Mouse (Mus musculus) MEL (cell line): ENCODE measurements at regions not wholly inside any gene's neighbourhood (a gene's known extent, or its start where the extent isn't known, plus 50 kb on each side); places are given as distances from the start of the nearest gene placed in this dataset.

ENCODE experiments used
- DNase-seq: peaks from one replicate; pipeline ENCODE4 v3.0.0; 2011; ENCODE audit warnings: low read depth, low spot score
- H3K27ac ChIP-seq: 2 replicates; pipeline ENCODE4 v1.5.1; 2012; ENCODE audit warnings: low read depth, mild to moderate bottlenecking, control low read depth, low read length, moderate library complexity; ENCODE audit not compliant: control insufficient read depth
- H3K27me3 ChIP-seq, 2 experiments: fragments of 150-350 bp in 1 of 2; sonication (generic) in 1 of 2; 2 replicates each; pipeline ENCODE4 v1.6.1; 2012; ENCODE audit warnings: low read length in 2 of 2, mild to moderate bottlenecking in 2 of 2, improper control_type of control experiment in 1 of 2, moderate library complexity in 1 of 2; ENCODE audit not compliant: insufficient read depth in 2 of 2, control insufficient read depth in 1 of 2
- H3K36me3 ChIP-seq, 2 experiments: 2 replicates each; pipeline ENCODE4 v1.6.1; 2012 to 2014; ENCODE audit warnings: low read length in 2 of 2, improper control_type of control experiment in 1 of 2, inconsistent platforms in 1 of 2, mild to moderate bottlenecking in 1 of 2; ENCODE audit not compliant: insufficient read depth in 2 of 2, control insufficient read depth in 1 of 2
- H3K4me1 ChIP-seq, 2 experiments: fragments of 150-350 bp in 1 of 2; sonication (generic) in 1 of 2; 2 replicates each; pipeline ENCODE4 v1.6.1; 2012; ENCODE audit warnings: low read length in 2 of 2, improper control_type of control experiment in 1 of 2, mild to moderate bottlenecking in 1 of 2; ENCODE audit not compliant: insufficient read depth in 2 of 2, control insufficient read depth in 1 of 2
- H3K4me3 ChIP-seq, 2 experiments: fragments of 150-350 bp in 1 of 2; sonication (generic) in 1 of 2; 2 replicates each; pipeline ENCODE4 v1.5.1; 2012; ENCODE audit warnings: low read depth in 2 of 2, low read length in 2 of 2, mild to moderate bottlenecking in 2 of 2, moderate library complexity in 2 of 2, control low read depth in 1 of 2, improper control_type of control experiment in 1 of 2; ENCODE audit not compliant: control insufficient read depth in 1 of 2, insufficient read depth in 1 of 2
- H3K79me2 ChIP-seq: 2 replicates; pipeline ENCODE4 v1.6.1; 2012; ENCODE audit warnings: mild to moderate bottlenecking, low read length, moderate library complexity; ENCODE audit not compliant: control insufficient read depth, poor library complexity, insufficient read depth
- H3K9ac ChIP-seq: 2 replicates; pipeline ENCODE4 v1.6.1; 2012; ENCODE audit warnings: low read depth, mild to moderate bottlenecking, control low read depth, low read length, moderate library complexity; ENCODE audit not compliant: control insufficient read depth, poor library complexity, severe bottlenecking
- H3K9me3 ChIP-seq: fragments of 150-350 bp; sonication (generic); replicated peaks from 2 replicates; pipeline ENCODE4 v1.6.1; 2012; ENCODE audit warnings: mild to moderate bottlenecking, low read length, improper control_type of control experiment, moderate library complexity; ENCODE audit not compliant: insufficient read depth
- BHLHE40 ChIP-seq: IDR thresholded peaks from 2 replicates; pipeline ENCODE4 v1.6.1; 2012; ENCODE audit warnings: low read depth, mild to moderate bottlenecking, inconsistent platforms, low read length, improper control_type of control experiment, borderline replicate concordance
- CHD1 ChIP-seq: IDR thresholded peaks from 2 replicates; pipeline ENCODE4 v1.6.1; 2012; ENCODE audit warnings: low read depth, mild to moderate bottlenecking, inconsistent platforms, low read length, improper control_type of control experiment
- CHD2 ChIP-seq: IDR thresholded peaks from 2 replicates; pipeline ENCODE4 v1.6.1; 2011; ENCODE audit warnings: low read length, improper control_type of control experiment
- CTCF ChIP-seq, 3 experiments: IDR thresholded peaks in 2 of 3; conservative IDR thresholded peaks in 1 of 3; 2 replicates each; pipeline ENCODE4 v1.5.1; 2011 to 2012; ENCODE audit warnings: low read length in 3 of 3, low read depth in 2 of 3, mild to moderate bottlenecking in 2 of 3, improper control_type of control experiment in 1 of 3, inconsistent platforms in 1 of 3, mixed read lengths in 1 of 3, moderate library complexity in 1 of 3; ENCODE audit not compliant: control insufficient read depth in 1 of 3, insufficient read depth in 1 of 3, poor library complexity in 1 of 3, severe bottlenecking in 1 of 3
- E2F4 ChIP-seq: IDR thresholded peaks from 2 replicates; pipeline ENCODE4 v1.6.1; 2011; ENCODE audit warnings: low read depth, low read length, improper control_type of control experiment, borderline replicate concordance
- ELF1 ChIP-seq: IDR thresholded peaks from 2 replicates; pipeline ENCODE4 v1.6.1; 2014; ENCODE audit warnings: low read depth, mild to moderate bottlenecking, inconsistent platforms, low read length, improper control_type of control experiment, moderate library complexity
- GATA1 ChIP-seq: IDR thresholded peaks from 2 replicates; pipeline ENCODE4 v1.6.1; 2011; ENCODE audit warnings: low read depth, low read length, improper control_type of control experiment
- HCFC1 ChIP-seq: IDR thresholded peaks from 2 replicates; pipeline ENCODE4 v1.6.1; 2012; ENCODE audit warnings: low read depth, mild to moderate bottlenecking, inconsistent platforms, low read length, improper control_type of control experiment, moderate library complexity
- JUND ChIP-seq: IDR thresholded peaks from 2 replicates; pipeline ENCODE4 v1.6.1; 2011; ENCODE audit warnings: low read depth, mild to moderate bottlenecking, improper control_type of control experiment, low read length
- MAFK ChIP-seq: IDR thresholded peaks from 2 replicates; pipeline ENCODE4 v1.6.1; 2011; ENCODE audit warnings: low read depth, mild to moderate bottlenecking, low read length, improper control_type of control experiment, borderline replicate concordance
- NRF1 ChIP-seq: IDR thresholded peaks from 2 replicates; pipeline ENCODE4 v1.6.1; 2014; ENCODE audit warnings: low read depth, mild to moderate bottlenecking, inconsistent platforms, low read length, improper control_type of control experiment, moderate library complexity; ENCODE audit not compliant: poor library complexity, insufficient read depth, severe bottlenecking
- POLR2A ChIP-seq, 2 experiments: IDR thresholded peaks; 2 replicates each; pipeline ENCODE4 v1.6.1; 2011 to 2012; ENCODE audit warnings: low read length in 2 of 2, mild to moderate bottlenecking in 2 of 2, control low read depth in 1 of 2, improper control_type of control experiment in 1 of 2, low read depth in 1 of 2, moderate library complexity in 1 of 2; ENCODE audit not compliant: control insufficient read depth in 1 of 2, insufficient read depth in 1 of 2, poor library complexity in 1 of 2
- POLR2AphosphoS2 ChIP-seq: IDR thresholded peaks from 2 replicates; pipeline ENCODE4 v1.6.1; 2011; ENCODE audit warnings: low read length, improper control_type of control experiment
- POLR2AphosphoS5 ChIP-seq: IDR thresholded peaks from 2 replicates; pipeline ENCODE4 v1.6.1; 2012; ENCODE audit warnings: low read depth, borderline replicate concordance, mild to moderate bottlenecking, inconsistent platforms, low read length, moderate library complexity, mixed read lengths
- SMC3 ChIP-seq: IDR thresholded peaks from 2 replicates; pipeline ENCODE4 v1.6.1; 2011; ENCODE audit warnings: low read depth, low read length, improper control_type of control experiment
- USF1 ChIP-seq: IDR thresholded peaks from 2 replicates; pipeline ENCODE4 v1.6.1; 2014; ENCODE audit warnings: low read depth, mild to moderate bottlenecking, inconsistent platforms, low read length, improper control_type of control experiment, moderate library complexity
- ZC3H11A ChIP-seq: IDR thresholded peaks from 2 replicates; pipeline ENCODE4 v1.6.1; 2012; ENCODE audit warnings: low read depth, mild to moderate bottlenecking, inconsistent platforms, low read length, improper control_type of control experiment
- ZKSCAN1 ChIP-seq: IDR thresholded peaks from 2 replicates; pipeline ENCODE4 v1.6.1; 2012; ENCODE audit warnings: low read depth, mild to moderate bottlenecking, inconsistent platforms, low read length, improper control_type of control experiment, moderate library complexity
- ZNF384 ChIP-seq: IDR thresholded peaks from 2 replicates; pipeline ENCODE4 v1.6.1; 2012; ENCODE audit warnings: low read depth, mild to moderate bottlenecking, inconsistent platforms, low read length, improper control_type of control experiment

GRCm38 (mm10) chr1:76420525-76420924, 874.5 kb downstream of the Slc4a3 start:
- H3K27ac ChIP-seq, result no peak overlapping the region
- H3K9me3 ChIP-seq, result no peaks in the 10 kb centered on the region
- no peaks in the 10 kb centered on the region for H3K4me1 ChIP-seq
- H3K27me3 ChIP-seq, result no peaks in the 10 kb centered on the region
- no peaks in the 10 kb centered on the region for H3K36me3 ChIP-seq
- TF ChIP-seq POLR2AphosphoS5 (no peak), ELF1 (no peak), ZKSCAN1 (no peak), GATA1 (no peak)
- no peaks in the 10 kb centered on the region for H3K79me2 ChIP-seq
- H3K4me3 ChIP-seq, result no peak overlapping the region
- no peak for DNase-seq
- H3K9ac ChIP-seq, result no peak overlapping the region

GRCm38 (mm10) chr1:76427439-76427838, 881.4 kb downstream of the Slc4a3 start:
- no peak for TF ChIP-seq MAFK
- no peak for TF ChIP-seq E2F4
- no peak for TF ChIP-seq ZC3H11A
- no peak for TF ChIP-seq POLR2A (IDR thresholded peaks at IDR 0.05; ENCODE audit: control insufficient read depth in 1 of 2, insufficient read depth in 1 of 2, low read depth in 1 of 2, low read length in 2 of 2, poor library complexity in 1 of 2)
- TF ChIP-seq CHD2, result no peak
- TF ChIP-seq HCFC1, result no peak
- TF ChIP-seq JUND, result no peak
- TF ChIP-seq, all 39 proteins: peak for 0
- Histone ChIP-seq H3K4me3 (no peak overlapping the region), H3K36me3 (no peaks in the 10 kb centered on the region), H3K79me2 (no peaks in the 10 kb centered on the region), H3K9ac (no peak overlapping the region), H3K9me3 (no peaks in the 10 kb centered on the region), H3K27ac (no peak overlapping the region), H3K27me3 (no peaks in the 10 kb centered on the region), H3K4me1 (no peaks in the 10 kb centered on the region)
- DNase-seq, result no peak

- no peak for DNase-seq
- no peak overlapping the region for H3K27ac ChIP-seq
- no peak overlapping the region for H3K4me3 ChIP-seq
- no peaks in the 10 kb centered on the region for H3K27me3 ChIP-seq
- no peaks in the 10 kb centered on the region for H3K36me3 ChIP-seq
- H3K79me2 ChIP-seq, result no peaks in the 10 kb centered on the region
- no peak overlapping the region for H3K9ac ChIP-seq
- no peaks in the 10 kb centered on the region for H3K9me3 ChIP-seq
- TF ChIP-seq ZKSCAN1, result no peak
- TF ChIP-seq ZNF384, result no peak
- no peak for TF ChIP-seq NRF1
- no peak for TF ChIP-seq SMC3
- no peak for TF ChIP-seq USF1
- TF ChIP-seq ELF1, result no peak
- no peak for TF ChIP-seq POLR2AphosphoS2
- no peak for TF ChIP-seq BHLHE40
- no peak for TF ChIP-seq HCFC1
- TF ChIP-seq CHD1, result no peak
- no peak for TF ChIP-seq JUND
- no peak for TF ChIP-seq CTCF (IDR thresholded peaks at IDR 0.05 in 2 of 3, conservative IDR thresholded peaks at IDR 0.05 in 1 of 3; ENCODE audit: control insufficient read depth in 1 of 3, insufficient read depth in 1 of 3, low read depth in 2 of 3, low read length in 3 of 3, poor library complexity in 1 of 3, severe bottlenecking in 1 of 3)
- H3K4me1 ChIP-seq, result no peaks in the 10 kb centered on the region
These were observed 884.1 kb downstream of the Slc4a3 start for GRCm38 (mm10) chr1:76430041-76430610.
